Mouse (Mus musculus) ES-Bruce4 (cell line): Measurements from ENCODE around the gene Nsrp1.

ENCODE experiments used
- CTCF ChIP-seq: IDR thresholded peaks from one replicate; pipeline ENCODE4 v1.8.1; 2011; ENCODE audit warnings: low read depth, low read length
- EP300 ChIP-seq: IDR thresholded peaks from 2 replicates; pipeline ENCODE4 v1.6.1; 2011; ENCODE audit warnings: low read depth, low read length; ENCODE audit not compliant: insufficient read depth
- POLR2A ChIP-seq: IDR thresholded peaks from one replicate; pipeline ENCODE4 v1.8.1; 2011; ENCODE audit warnings: low read length; ENCODE audit not compliant: insufficient read depth

- TF ChIP-seq CTCF (no peak), POLR2A (peak; percentile 67), EP300 (no peak)
These were observed at the start of gene Nsrp1 for GRCm38 (mm10) chr11:77078273-77079134.
